Mouse (Mus musculus) megakaryocyte-erythroid progenitor cell, adult 5-6 weeks (primary cell): ENCODE data around the gene Cldn4. TPM values are rescaled to one million over a fixed set of nuclear protein-coding genes. Genes with fewer than 3 reads are reported as not detected.
"Not testable (repeated sequence)": the region's sequence is repeated elsewhere in the genome, so short reads cannot be mapped to it uniquely, and the experiment has no call there.

ENCODE experiments used
- ATAC-seq: replicated peaks from 2 replicates; pipeline ENCODE4 v1.8.0; 2016; ENCODE audit warnings: mild to moderate bottlenecking, inconsistent platforms; ENCODE audit not compliant: severe bottlenecking, poor library complexity, low FRiP score, low TSS enrichment
- total RNA-seq, 2 experiments: library from RNA; stranded (forward) in 1 of 2; stranded (reverse) in 1 of 2; fragments of 200-1000, 215-1000 nt in 1 of 2; fragments of >200 nt in 1 of 2; fragmentation: Nextera tagmentation in 1 of 2; gene quantifications; 2 replicates each; pipeline ENCODE4 v1.2.3; 2014 to 2017

Gene Cldn4
- total RNA-seq, 2 experiments from 2014 or later: not detected

GRCm38 (mm10) chr5:134965852-134966821 lies 19.4 kb upstream of the Cldn4 start:
- ATAC-seq: peak; percentile 81

- peak; percentile 67 for ATAC-seq
These were observed 18.7 kb upstream of the Cldn4 start for GRCm38 (mm10) chr5:134965473-134965851.

GRCm38 (mm10) chr5:134964655-134965054 lies 17.9 kb upstream of the Cldn4 start:
- not testable (repeated sequence) for ATAC-seq

- no peak for ATAC-seq
These were observed 16.8 kb upstream of the Cldn4 start for GRCm38 (mm10) chr5:134963546-134963945.

- no peak for ATAC-seq
These were observed 14.8 kb upstream of the Cldn4 start for GRCm38 (mm10) chr5:134961519-134961918.

GRCm38 (mm10) chr5:134960430-134960829 lies 13.7 kb upstream of the Cldn4 start:
- no peak for ATAC-seq

- ATAC-seq: peak; percentile 45
These were observed 12.4 kb upstream of the Cldn4 start for GRCm38 (mm10) chr5:134959114-134959513.

GRCm38 (mm10) chr5:134955491-134955890 lies 8.8 kb upstream of the Cldn4 start:
- no peak for ATAC-seq

- ATAC-seq: peak; percentile 61
These were observed 4.5 kb upstream of the Cldn4 start for GRCm38 (mm10) chr5:134951053-134951884.

- no peak for ATAC-seq
These were observed 1.3 kb upstream of the Cldn4 start for GRCm38 (mm10) chr5:134948085-134948439.

- no peak for ATAC-seq
These were observed 818 bp upstream of the Cldn4 start for GRCm38 (mm10) chr5:134947420-134948084.

- ATAC-seq: no peak
These were observed 474 bp downstream of the Cldn4 start for GRCm38 (mm10) chr5:134946063-134946856.

GRCm38 (mm10) chr5:134945266-134945959 lies 1.3 kb downstream of the Cldn4 start:
- ATAC-seq: no peak

- no peak for ATAC-seq
These were observed 2.6 kb downstream of the Cldn4 start for GRCm38 (mm10) chr5:134944179-134944578.

- no peak for ATAC-seq
These were observed 4.0 kb downstream of the Cldn4 start for GRCm38 (mm10) chr5:134942740-134943139.

GRCm38 (mm10) chr5:134941472-134942209 lies 5.1 kb downstream of the Cldn4 start:
- ATAC-seq: no peak

- ATAC-seq: not testable (repeated sequence)
These were observed 7.2 kb downstream of the Cldn4 start for GRCm38 (mm10) chr5:134939554-134939953.

GRCm38 (mm10) chr5:134939069-134939468 lies 7.7 kb downstream of the Cldn4 start:
- ATAC-seq: no peak
